Mouse (Mus musculus) megakaryocyte, embryonic 14.5 days (primary cell): ENCODE data around the gene Spryd3.

Source experiments
- FLI1 ChIP-seq: IDR thresholded peaks from 2 replicates; pipeline ENCODE4 v1.6.1; 2012; ENCODE audit warnings: low read length, inconsistent platforms, mixed read lengths
- GATA1 ChIP-seq: IDR thresholded peaks from 3 replicates; pipeline ENCODE4 v1.6.1; 2012; ENCODE audit warnings: mixed read lengths, low read length, inconsistent platforms, borderline replicate concordance

- TF ChIP-seq FLI1 (no peak), GATA1 (no peak)
Observed at GRCm38 (mm10) chr15:102113674-102114073, 22.4 kb downstream of the Spryd3 start.
